Mouse (Mus musculus) lung, adult 2 months (tissue): ENCODE measurements around the gene Neurog1.

ENCODE experiments used
- CTCF ChIP-seq: fragments of 200-500 bp; IDR thresholded peaks from 2 replicates; pipeline ENCODE4 v1.5.1; 2011; ENCODE audit warnings: mild to moderate bottlenecking, low read length, control low read depth; ENCODE audit not compliant: insufficient read depth
- POLR2A ChIP-seq: fragments of 200-500 bp; IDR thresholded peaks from 2 replicates; pipeline ENCODE4 v1.6.1; 2011; ENCODE audit warnings: low read depth, mild to moderate bottlenecking, control low read depth, low read length, borderline replicate concordance; ENCODE audit errors: extremely low read depth

DNA sequence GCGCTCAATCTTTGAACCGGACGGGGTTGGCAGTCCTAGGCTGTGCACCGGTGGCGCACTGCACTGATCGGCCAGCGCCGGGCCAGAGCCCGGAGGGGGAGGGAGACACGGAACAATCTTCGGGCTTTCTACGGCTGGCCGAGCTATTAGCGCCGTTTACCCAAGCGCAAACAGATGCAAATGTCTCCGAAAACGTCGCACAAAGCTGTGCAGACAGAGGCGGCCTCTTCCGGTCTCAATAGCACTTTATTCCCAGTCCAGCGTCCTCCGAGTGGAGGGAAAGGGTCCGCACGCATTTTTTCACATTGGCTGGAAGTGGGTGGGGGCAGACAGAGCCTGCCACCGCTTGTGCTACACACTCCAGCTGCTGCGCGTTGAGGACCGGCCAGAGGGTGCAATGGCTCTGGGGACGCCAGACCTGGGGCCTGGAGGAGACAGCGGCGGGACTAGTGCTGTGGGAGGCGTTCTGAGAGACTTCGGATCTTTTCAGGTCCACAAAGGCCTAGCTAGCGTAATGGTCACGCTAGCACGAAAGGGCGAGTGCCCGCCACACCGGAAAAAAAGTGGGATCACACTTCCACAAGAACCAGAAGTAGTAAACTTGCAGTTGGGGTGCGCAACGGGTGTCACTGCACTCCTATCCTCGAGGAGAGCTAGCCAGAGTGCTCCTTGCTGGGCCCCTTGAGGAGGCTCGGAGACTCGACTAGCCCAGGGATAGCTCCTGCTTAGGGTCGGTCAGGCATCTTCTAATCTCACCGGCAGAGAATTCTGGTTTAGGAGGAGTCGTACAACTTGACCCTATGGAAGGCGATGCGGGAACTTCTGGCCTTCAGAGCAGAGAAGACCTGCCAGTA is 29.7 kb downstream of the Neurog1 start:
- TF ChIP-seq POLR2A: no peak
- no peak for TF ChIP-seq CTCF
